Mouse (Mus musculus): ENCODE measurements at regions not wholly inside any gene's neighbourhood (a gene's known extent, or its start where the extent isn't known, plus 50 kb on each side); places are given as distances from the start of the nearest gene placed in this dataset.
A peak's percentile ranks its signal among the peaks of the same experiment; 100 is the strongest.

DNA sequence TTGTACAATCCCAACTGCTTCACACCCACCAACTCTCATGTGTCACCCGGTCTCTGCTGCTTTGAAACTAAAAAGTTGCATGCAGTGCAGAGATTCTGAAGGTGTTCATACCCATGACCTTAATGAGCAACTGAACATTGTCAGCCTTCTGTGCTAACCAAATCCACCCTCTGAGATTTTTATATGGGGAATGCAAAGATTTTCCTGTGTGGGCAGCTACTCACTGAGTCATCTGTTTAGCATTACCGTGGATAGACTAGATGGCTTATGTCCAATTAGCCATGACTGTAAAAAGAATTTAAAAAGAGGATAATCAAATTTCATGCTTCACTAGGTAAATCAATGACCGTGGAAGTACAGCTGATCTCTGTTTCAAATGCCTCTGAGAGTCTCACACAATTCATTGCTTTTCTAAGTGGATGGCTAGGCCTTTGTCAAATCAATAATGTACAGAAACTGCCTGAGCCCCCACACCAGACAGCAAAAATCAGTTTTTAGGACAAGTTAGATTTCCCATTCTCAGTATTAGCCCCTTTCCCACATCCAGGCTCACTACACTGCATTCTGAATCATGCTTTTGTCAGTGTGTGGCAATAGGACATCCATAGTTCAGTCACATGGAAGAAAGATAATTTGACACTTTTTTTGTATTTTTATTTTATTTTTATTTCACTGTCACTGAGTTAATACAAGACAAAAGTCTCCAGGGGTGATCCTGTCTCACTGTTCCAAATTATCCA lies 781.8 kb upstream of the Ins1 start:
- peak in 1 of 2 experiments; percentile 9 for DNase-seq

All from layer of hippocampus, postnatal 36 days (tissue).